Mouse (Mus musculus): Measurements from ENCODE around the gene Mras. TPM values are rescaled to one million over a fixed set of nuclear protein-coding genes. Genes with fewer than 3 reads are reported as not detected.

Gene Mras
- total RNA-seq, 2 experiments from 2014 or later, result 4.8 to 6.8 TPM

GRCm38 (mm10) chr9:99376591-99377418 lies 60.4 kb downstream of the Mras start:
- no peak for DNase-seq (ENCODE audit: low spot score)
- intact Hi-C loops (cut with DNase I), result loop anchor here (2.0 to 10.0 kb wide), 5 partner anchors 60 to 762 kb away; partner anchors contain the start of genes Cep70, Faim and Mras

DNA sequence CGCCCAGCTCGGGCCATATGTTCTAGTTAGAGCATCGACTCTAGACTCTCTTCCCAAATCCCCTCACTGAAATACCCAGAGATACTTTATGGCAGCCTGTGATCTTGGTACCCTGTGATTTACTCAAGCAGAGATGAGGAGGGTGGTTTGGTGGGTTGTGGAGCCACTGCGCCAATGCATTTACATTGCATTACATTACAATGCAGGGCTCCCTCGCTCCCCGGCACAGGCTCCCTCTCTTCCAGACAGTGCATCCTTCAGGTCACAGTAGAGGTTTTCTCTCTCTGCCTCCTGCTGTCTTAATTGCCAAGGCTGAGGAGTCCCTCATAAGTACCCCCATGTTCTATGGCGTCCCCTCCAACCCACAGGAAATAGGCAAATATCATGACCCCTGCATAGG lies 68.8 kb downstream of the Mras start:
- intact Hi-C loops (cut with DNase I), result no loop called here
- no peak for DNase-seq (ENCODE audit: low spot score)

- intact Hi-C loops (cut with DNase I), result no loop called here
- DNase-seq (ENCODE audit: low spot score), result no peak
Observed at GRCm38 (mm10) chr9:99365906-99366305, 71.3 kb downstream of the Mras start.

GRCm38 (mm10) chr9:99363076-99363475 lies 74.1 kb downstream of the Mras start:
- no peak for DNase-seq (ENCODE audit: low spot score)
- intact Hi-C loops (cut with DNase I), result no loop called here

GRCm38 (mm10) chr9:99361946-99362345 lies 75.2 kb downstream of the Mras start:
- DNase-seq (ENCODE audit: low spot score), result no peak
- intact Hi-C loops (cut with DNase I), result no loop called here

DNA sequence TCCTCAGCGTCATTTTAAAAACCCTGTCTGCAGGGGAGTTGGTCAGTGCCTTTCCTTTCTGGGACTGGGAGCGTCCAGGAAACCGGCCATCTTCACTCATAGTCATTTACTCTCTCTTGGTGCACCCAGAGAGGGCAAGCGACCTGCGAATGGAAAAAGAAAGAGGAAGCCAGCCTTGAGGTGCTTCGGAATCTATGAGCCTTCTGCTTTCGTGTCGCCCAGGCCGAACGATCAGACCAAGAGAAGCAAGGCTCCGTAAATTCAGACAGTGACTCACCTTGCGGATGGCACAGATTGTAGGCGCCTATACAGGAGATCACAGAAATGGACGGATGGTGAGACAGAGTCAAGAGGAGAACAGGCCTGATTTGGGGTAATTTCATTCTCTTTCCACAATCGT lies 78.2 kb downstream of the Mras start:
- intact Hi-C loops (cut with DNase I), result no loop called here
- no peak for DNase-seq (ENCODE audit: low spot score)

GRCm38 (mm10) chr9:99357921-99358692 lies 79.1 kb downstream of the Mras start, which contains the start of gene Esyt3:
Esyt3 (minus strand) TSS chr9:99358557.
- intact Hi-C loops (cut with DNase I), result no loop called here
- DNase-seq (ENCODE audit: low spot score), result no peak

DNA sequence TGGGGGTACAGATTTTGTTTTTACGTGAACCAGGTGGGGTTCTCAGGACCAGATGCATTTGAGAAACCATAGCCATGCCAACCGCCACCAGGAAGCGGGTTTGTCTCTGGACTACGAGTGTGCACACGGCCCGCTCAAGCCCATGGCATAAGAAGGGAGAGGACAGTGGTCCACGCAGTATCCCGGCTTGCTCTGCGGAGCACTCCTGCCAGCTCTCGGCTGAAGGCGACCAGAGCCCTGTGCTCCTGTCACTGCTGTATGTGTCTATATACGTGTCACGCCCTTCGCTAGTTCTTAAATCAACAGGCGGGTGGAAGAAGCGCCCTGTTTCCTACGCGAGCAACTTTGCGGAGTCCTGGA lies 79.6 kb downstream of the Mras start:
- DNase-seq (ENCODE audit: low spot score), result no peak
- intact Hi-C loops (cut with DNase I), result no loop called here

- intact Hi-C loops (cut with DNase I), result no loop called here
- no peak for DNase-seq (ENCODE audit: low spot score)
Observed at GRCm38 (mm10) chr9:99355971-99356370, 81.2 kb downstream of the Mras start.

GRCm38 (mm10) chr9:99354796-99355195 lies 82.4 kb downstream of the Mras start:
- intact Hi-C loops (cut with DNase I), result no loop called here
- no peak for DNase-seq (ENCODE audit: low spot score)

DNA sequence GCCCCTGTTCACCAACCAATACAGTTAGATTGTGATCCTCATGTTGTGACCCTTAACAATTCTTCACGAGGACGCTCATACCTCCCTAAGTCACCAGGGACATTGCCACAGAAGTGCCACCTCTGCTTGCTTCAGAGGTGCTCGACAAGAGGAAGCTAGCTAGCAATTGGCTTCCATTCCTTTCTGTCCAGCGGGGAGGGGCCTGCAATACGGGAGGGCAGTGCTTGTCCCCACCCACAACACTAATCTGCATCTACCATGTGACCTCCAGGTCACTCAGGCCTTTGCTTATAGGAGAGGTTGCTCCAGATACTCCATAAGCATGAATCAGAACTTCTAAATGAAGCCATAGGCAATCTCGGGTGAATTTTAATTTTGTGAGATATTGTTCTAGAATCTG lies 83.8 kb downstream of the Mras start:
- intact Hi-C loops (cut with DNase I), result no loop called here
- no peak for DNase-seq (ENCODE audit: low spot score)

- intact Hi-C loops (cut with DNase I), result no loop called here
- no peak for DNase-seq (ENCODE audit: low spot score)
Observed at GRCm38 (mm10) chr9:99352964-99353363, 84.2 kb downstream of the Mras start.

GRCm38 (mm10) chr9:99345351-99345792 lies 91.8 kb downstream of the Mras start:
- no peak for DNase-seq (ENCODE audit: low spot score)
- intact Hi-C loops (cut with DNase I), result no loop called here

DNA sequence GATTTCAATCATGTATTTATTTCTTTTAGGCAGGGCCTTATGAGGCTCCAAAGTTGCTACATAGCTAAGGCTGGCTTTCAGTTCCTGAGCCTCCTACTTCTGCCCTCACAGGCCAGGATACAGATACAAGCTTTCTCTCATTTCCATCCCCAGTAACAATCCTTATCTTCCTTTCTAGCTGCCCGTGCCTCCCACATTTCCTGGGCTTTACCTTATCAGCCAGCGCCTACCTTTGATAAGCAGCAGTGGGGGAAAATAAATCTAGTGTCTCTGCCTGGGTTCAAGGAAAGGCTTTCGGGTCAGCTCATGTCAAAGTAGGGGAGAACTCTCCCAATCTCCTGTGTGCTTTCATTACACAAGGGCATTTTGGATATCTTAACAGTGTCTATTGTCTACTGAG lies 95.6 kb downstream of the Mras start:
- DNase-seq (ENCODE audit: low spot score), result no peak
- intact Hi-C loops (cut with DNase I), result no loop called here

DNA sequence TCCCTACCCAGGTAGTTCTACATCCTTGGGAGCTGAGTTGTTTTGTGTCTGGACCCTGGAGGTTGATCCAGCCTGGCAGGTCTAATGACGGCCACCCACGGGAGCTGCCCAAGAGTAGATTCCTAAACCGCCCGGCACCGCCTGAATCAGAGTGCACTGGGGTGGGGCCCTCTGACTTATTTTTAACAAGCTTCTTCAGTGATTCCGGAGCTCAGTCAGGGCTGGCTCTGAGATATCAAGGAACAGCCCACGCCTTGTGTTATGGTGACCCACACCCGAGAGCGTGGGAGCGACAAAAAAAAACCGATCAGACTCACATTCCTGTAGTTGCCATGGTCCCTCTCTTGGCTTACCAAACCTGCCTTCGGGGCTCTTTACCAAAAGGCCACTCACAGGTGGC lies 97.1 kb downstream of the Mras start:
- intact Hi-C loops (cut with DNase I), result no loop called here
- no peak for DNase-seq (ENCODE audit: low spot score)

DNA sequence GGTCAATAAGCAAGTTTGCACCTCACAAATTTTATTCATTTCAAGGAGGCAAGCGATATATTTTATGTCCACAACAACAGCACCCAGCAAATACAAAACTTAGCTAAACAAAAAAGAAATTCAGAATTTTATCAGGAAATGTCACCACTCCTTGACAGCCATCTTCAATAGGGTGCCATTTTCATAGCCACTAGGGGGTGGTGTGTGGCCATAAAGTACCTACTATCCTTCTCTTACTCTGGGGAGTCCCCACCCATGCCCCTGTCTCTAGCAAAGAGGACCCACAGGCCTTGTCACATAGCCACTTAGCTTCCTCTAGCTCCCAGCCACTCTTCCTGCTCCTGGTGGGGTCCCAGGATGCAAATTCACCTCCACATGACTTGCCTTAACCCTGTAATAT lies 98.0 kb downstream of the Mras start:
- no peak for DNase-seq (ENCODE audit: low spot score)
- intact Hi-C loops (cut with DNase I), result no loop called here

- no peak for DNase-seq (ENCODE audit: low spot score)
- intact Hi-C loops (cut with DNase I), result no loop called here
Observed at GRCm38 (mm10) chr9:99338293-99338692, 98.9 kb downstream of the Mras start.

DNA sequence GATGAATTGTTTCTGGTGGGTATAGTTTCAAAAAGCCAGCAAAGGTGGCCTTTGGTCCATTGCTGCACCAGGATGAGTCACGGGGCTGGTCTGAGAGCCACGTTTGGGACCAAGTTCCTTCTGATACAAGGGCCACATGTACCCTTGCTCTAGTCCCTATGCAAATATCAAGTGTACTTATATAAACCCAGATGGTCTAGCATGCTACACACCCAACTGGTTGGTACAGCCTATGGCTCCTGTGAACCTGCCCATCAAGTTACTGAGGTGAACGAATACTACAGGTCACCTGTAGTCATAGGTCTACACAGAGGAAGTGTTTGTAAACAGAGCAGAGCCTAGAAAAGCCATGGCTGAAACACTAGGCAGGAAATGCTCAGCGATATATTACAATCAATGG lies 100.6 kb downstream of the Mras start:
- intact Hi-C loops (cut with DNase I), result no loop called here
- no peak for DNase-seq (ENCODE audit: low spot score)

All from heart, postnatal 25 days (tissue).